Mouse (Mus musculus) CH12.LX (cell line): ENCODE measurements around the gene Ptpn6. TPM values are rescaled to one million over a fixed set of nuclear protein-coding genes. Genes with fewer than 3 reads are reported as not detected.

Source experiments
- DNase-seq: peaks from one replicate; pipeline ENCODE4 v3.0.0-alpha.2; 2013; ENCODE audit errors: extremely low read depth
- H3K27ac ChIP-seq: 2 replicates; pipeline ENCODE4 v1.5.1; 2012; ENCODE audit warnings: low read depth, mild to moderate bottlenecking, control low read depth, moderate library complexity; ENCODE audit not compliant: insufficient read depth
- H3K27me3 ChIP-seq: replicated peaks from 2 replicates; pipeline ENCODE3; 2012; ENCODE audit warnings: inconsistent platforms
- H3K36me3 ChIP-seq, 2 experiments: replicated peaks in 1 of 2; 2 replicates each; pipeline versions ENCODE3 to v1.6.1; 2012; ENCODE audit warnings: inconsistent platforms in 1 of 2, low read length in 1 of 2, mild to moderate bottlenecking in 1 of 2, mixed read lengths in 1 of 2, moderate library complexity in 1 of 2; ENCODE audit not compliant: control insufficient read depth in 1 of 2, insufficient read depth in 1 of 2
- H3K4me1 ChIP-seq, 2 experiments: 2 replicates each; pipeline ENCODE4 v1.6.1; 2012; ENCODE audit warnings: inconsistent platforms in 1 of 2, moderate library complexity in 1 of 2; ENCODE audit not compliant: insufficient read depth in 2 of 2, control insufficient read depth in 1 of 2
- H3K4me2 ChIP-seq: 2 replicates; pipeline ENCODE4 v1.6.1; 2012; ENCODE audit warnings: low read depth, mild to moderate bottlenecking, control low read depth; ENCODE audit not compliant: poor library complexity, insufficient read depth, severe bottlenecking
- H3K4me3 ChIP-seq, 3 experiments: fragments of 150-350 bp in 1 of 3; sonication (generic) in 1 of 3; replicated peaks in 1 of 3; 2 replicates each; pipeline versions ENCODE3 to v1.5.1; 2011 to 2012; ENCODE audit warnings: low read depth in 2 of 3, low read length in 2 of 3, mild to moderate bottlenecking in 2 of 3, moderate library complexity in 2 of 3, control low read depth in 1 of 3, improper control_type of control experiment in 1 of 3, inconsistent platforms in 1 of 3, mixed read lengths in 1 of 3; ENCODE audit not compliant: poor library complexity in 1 of 3
- H3K79me2 ChIP-seq: replicated peaks from 2 replicates; pipeline ENCODE4 v1.6.1; 2012; ENCODE audit warnings: mild to moderate bottlenecking, moderate library complexity; ENCODE audit not compliant: control insufficient read depth, poor library complexity, insufficient read depth, severe bottlenecking; ENCODE audit errors: extremely low read depth
- H3K9ac ChIP-seq: 2 replicates; pipeline ENCODE4 v1.6.1; 2012; ENCODE audit warnings: low read depth, mild to moderate bottlenecking, control low read depth, moderate library complexity; ENCODE audit not compliant: insufficient read depth
- H3K9me3 ChIP-seq: replicated peaks from 2 replicates; pipeline ENCODE3; 2012; ENCODE audit warnings: low read length, inconsistent platforms, mixed read lengths
- BHLHE40 ChIP-seq: IDR thresholded peaks from 2 replicates; pipeline ENCODE4 v1.6.1; 2011; ENCODE audit warnings: mild to moderate bottlenecking, low read depth, low read length, improper control_type of control experiment
- CHD1 ChIP-seq: IDR thresholded peaks from 2 replicates; pipeline ENCODE4 v1.6.1; 2012; ENCODE audit warnings: low read depth, low read length, improper control_type of control experiment, inconsistent platforms
- ELF1 ChIP-seq: IDR thresholded peaks from 2 replicates; pipeline ENCODE4 v1.6.1; 2014; ENCODE audit warnings: low read depth, mild to moderate bottlenecking, inconsistent platforms, low read length, improper control_type of control experiment
- GABPA ChIP-seq: IDR thresholded peaks from 2 replicates; pipeline ENCODE4 v1.6.1; 2012; ENCODE audit warnings: low read depth, low read length, improper control_type of control experiment, inconsistent platforms; ENCODE audit not compliant: insufficient replicate concordance
- HCFC1 ChIP-seq: IDR thresholded peaks from 2 replicates; pipeline ENCODE4 v1.6.1; 2012; ENCODE audit warnings: low read depth, mild to moderate bottlenecking, inconsistent platforms, low read length, improper control_type of control experiment
- IRF4 ChIP-seq: IDR thresholded peaks from 2 replicates; pipeline ENCODE4 v1.6.1; 2014; ENCODE audit warnings: low read depth, mild to moderate bottlenecking, inconsistent platforms, low read length, improper control_type of control experiment
- JUND ChIP-seq: conservative IDR thresholded peaks from 2 replicates; pipeline ENCODE4 v1.6.1; 2011; ENCODE audit warnings: low read depth, low read length, improper control_type of control experiment
- MAX ChIP-seq: IDR thresholded peaks from 2 replicates; pipeline ENCODE4 v1.6.1; 2011; ENCODE audit warnings: low read length, improper control_type of control experiment
- MAZ ChIP-seq: IDR thresholded peaks from 2 replicates; pipeline ENCODE4 v1.6.1; 2012; ENCODE audit warnings: low read depth, mild to moderate bottlenecking, inconsistent platforms, low read length, improper control_type of control experiment, moderate library complexity
- MXI1 ChIP-seq: IDR thresholded peaks from 2 replicates; pipeline ENCODE4 v1.6.1; 2011; ENCODE audit warnings: mild to moderate bottlenecking, low read depth, low read length, improper control_type of control experiment
- MYC ChIP-seq: IDR thresholded peaks from 2 replicates; pipeline ENCODE4 v1.6.1; 2011; ENCODE audit warnings: low read depth, mild to moderate bottlenecking, improper control_type of control experiment, low read length
- PAX5 ChIP-seq: IDR thresholded peaks from 2 replicates; pipeline ENCODE4 v1.6.1; 2012; ENCODE audit warnings: low read length, inconsistent platforms, mixed read lengths
- POLR2A ChIP-seq: IDR thresholded peaks from 2 replicates; pipeline ENCODE4 v1.6.1; 2011; ENCODE audit warnings: low read depth, mild to moderate bottlenecking, improper control_type of control experiment, low read length
- POLR2AphosphoS2 ChIP-seq: IDR thresholded peaks from 2 replicates; pipeline ENCODE4 v1.6.1; 2011; ENCODE audit warnings: low read depth, low read length, improper control_type of control experiment
- RCOR1 ChIP-seq: conservative IDR thresholded peaks from 2 replicates; pipeline ENCODE4 v1.6.1; 2012; ENCODE audit warnings: low read depth, mild to moderate bottlenecking, inconsistent platforms, low read length, improper control_type of control experiment
- SIN3A ChIP-seq: IDR thresholded peaks from 2 replicates; pipeline ENCODE4 v1.6.1; 2012; ENCODE audit warnings: low read length, improper control_type of control experiment, inconsistent platforms
- SMC3 ChIP-seq: IDR thresholded peaks from 2 replicates; pipeline ENCODE4 v1.6.1; 2011; ENCODE audit warnings: low read depth, low read length, improper control_type of control experiment
- TBP ChIP-seq: conservative IDR thresholded peaks from 2 replicates; pipeline ENCODE4 v1.6.1; 2011; ENCODE audit warnings: low read depth, low read length, improper control_type of control experiment
- ZC3H11A ChIP-seq: IDR thresholded peaks from 2 replicates; pipeline ENCODE4 v1.6.1; 2012; ENCODE audit warnings: low read depth, mild to moderate bottlenecking, inconsistent platforms, low read length, improper control_type of control experiment
- ZKSCAN1 ChIP-seq: IDR thresholded peaks from 2 replicates; pipeline ENCODE4 v1.6.1; 2012; ENCODE audit warnings: low read depth, inconsistent platforms, low read length, improper control_type of control experiment, borderline replicate concordance
- dilution Hi-C: fragments of 300-500 bp; cut with MboI; formaldehyde crosslinking; loops from 2 replicates; pipeline ENCODE4 v1.14.3; 2020; ENCODE audit warnings: low sequenced_read_pairs; ENCODE audit not compliant: extremely low pct_unique_long_range_greater_than_20kb, extremely low pct_ligation_motif_present
- in situ Hi-C: fragments of 300-500 bp; cut with MboI; formaldehyde crosslinking; loops from 3 replicates; pipeline ENCODE4 v1.14.3; 2019; ENCODE audit warnings: low sequenced_read_pairs, low pct_ligation_motif_present, low pct_unique_long_range_greater_than_20kb, mixed read lengths
- polyA plus RNA-seq: library from polyadenylated mRNA; unstranded; fragments of >175 nt; gene quantifications from 2 replicates; pipeline ENCODE4 v1.2.1, GENCODE M21; 2012; ENCODE audit warnings: low read depth; ENCODE audit not compliant: insufficient read length
- total RNA-seq, 2 experiments: library from RNA; depleted of rRNA; stranded (reverse); fragments of 300-350 nt in 1 of 2; fragments of >200 nt in 1 of 2; gene quantifications; 2 replicates each; pipeline ENCODE4 v1.2.3; 2012 to 2014

Gene Ptpn6
- total and polyA plus RNA-seq, 3 experiments, result 247 to 585 (median 300) TPM

DNA sequence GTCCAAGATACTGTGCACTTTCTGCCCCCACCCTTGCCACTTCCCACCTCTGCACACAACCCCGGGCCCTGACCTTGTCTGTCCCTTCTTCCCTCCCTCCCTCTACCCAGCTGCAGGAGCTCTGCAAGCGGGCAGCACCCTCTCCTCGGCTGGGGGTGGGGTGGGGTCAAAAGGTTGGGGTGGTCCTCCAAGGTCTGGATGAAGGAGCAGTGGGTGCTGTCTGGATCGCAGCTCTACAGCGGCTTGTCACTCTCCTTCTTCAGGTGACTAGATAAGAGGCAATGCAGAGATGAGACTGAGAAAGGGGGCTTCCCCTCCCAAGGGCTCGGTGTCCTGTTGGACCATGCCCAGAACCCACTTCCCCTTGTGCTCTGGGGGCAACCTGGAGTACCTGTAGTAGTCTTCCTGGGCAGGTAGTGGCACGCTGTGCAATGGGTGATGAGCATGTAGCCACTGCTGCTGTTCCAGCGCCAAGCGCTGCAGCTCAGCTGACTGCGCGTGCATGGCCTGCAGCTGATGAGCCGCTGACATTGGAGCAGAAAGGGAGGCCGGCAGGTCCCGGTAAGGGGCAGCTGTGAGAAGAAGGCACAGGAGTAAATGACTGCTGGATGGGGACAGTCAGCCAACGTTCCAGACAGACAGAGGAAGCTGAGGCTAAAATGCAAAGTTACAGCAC, 4.5 kb upstream of the Ptpn6 start:
- dilution Hi-C loops, result no loop called here
- TF ChIP-seq GABPA (no peak), MYC (no peak), IRF4 (no peak), PAX5 (no peak), ELF1 (no peak), HCFC1 (no peak), CHD1 (no peak), SMC3 (no peak), MAX (no peak), SIN3A (no peak), JUND (no peak), ZKSCAN1 (no peak), TBP (no peak), MAZ (no peak)
- in situ Hi-C loops, result no loop called here
- no peak for DNase-seq
- peaks cover 26 to 68% of the 10 kb centered on the region in 2 experiments for H3K4me1 ChIP-seq
- no peaks in the 10 kb centered on the region for H3K9me3 ChIP-seq
- no peak overlapping the region for H3K4me2 ChIP-seq
- H3K4me3 ChIP-seq, result no peak overlapping the region
- H3K79me2 ChIP-seq, result no peaks in the 10 kb centered on the region
- peaks cover 33 to 39% of the 10 kb centered on the region in 2 experiments for H3K36me3 ChIP-seq
- no peak overlapping the region for H3K9ac ChIP-seq
- H3K27ac ChIP-seq, result no peak overlapping the region
- H3K27me3 ChIP-seq, result no peaks in the 10 kb centered on the region

DNA sequence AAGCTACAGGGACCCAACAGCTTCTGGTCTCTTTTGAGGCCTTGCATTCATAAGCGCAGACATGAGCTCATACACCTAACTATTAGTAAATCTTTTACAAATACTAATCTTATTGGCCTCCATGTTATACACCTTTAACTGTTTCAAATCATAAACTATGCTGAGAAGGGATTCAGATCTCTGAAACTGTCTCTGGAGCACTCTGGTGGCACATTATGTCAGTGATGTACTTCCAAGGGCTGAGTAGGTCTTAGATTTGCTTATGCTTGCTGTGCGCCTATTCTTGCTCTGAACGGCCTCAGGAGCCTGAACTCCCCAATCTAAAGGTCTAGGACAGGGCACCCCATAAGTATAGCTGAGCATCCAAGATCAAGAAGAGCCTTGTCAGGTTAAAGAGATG, 3.3 kb upstream of the Ptpn6 start:
- Histone ChIP-seq H3K9me3 (no peaks in the 10 kb centered on the region), H3K27me3 (no peaks in the 10 kb centered on the region), H3K27ac (peak overlapping the region; percentile 87), H3K4me1 (peaks cover 33 to 79% of the 10 kb centered on the region in 2 experiments), H3K79me2 (no peaks in the 10 kb centered on the region), H3K4me3 (peak overlapping the region in 1 of 3 experiments; percentile 27), H3K4me2 (peak overlapping the region; percentile 76), H3K9ac (peak overlapping the region; percentile 41), H3K36me3 (peaks cover 22 to 27% of the 10 kb centered on the region in 2 experiments)
- in situ Hi-C loops, result no loop called here
- dilution Hi-C loops, result no loop called here
- TF ChIP-seq ZC3H11A (no peak), GABPA (no peak), MXI1 (no peak), ZKSCAN1 (no peak), SMC3 (no peak), RCOR1 (no peak), POLR2A (no peak), POLR2AphosphoS2 (no peak), MYC (no peak), MAX (no peak), BHLHE40 (no peak), ELF1 (no peak)
- DNase-seq, result no peak
